Mouse (Mus musculus) hindbrain, embryonic 12.5 days (tissue): ENCODE data around the gene Gtdc1. TPM values are rescaled to one million over a fixed set of nuclear protein-coding genes. Genes with fewer than 3 reads are reported as not detected.

Experiments
- ATAC-seq: fragments of 200-750 bp; cut with Nextera tagmentation; 2 replicates; pipeline ENCODE4 v1.8.0; 2017; ENCODE audit warnings: moderate TSS enrichment; ENCODE audit not compliant: low FRiP score
- H3K27ac ChIP-seq: fragments of 300-500 bp; sonication (generic); 2 replicates; pipeline ENCODE4 v1.5.1; 2016; ENCODE audit warnings: mild to moderate bottlenecking
- H3K27me3 ChIP-seq: fragments of 300-500 bp; sonication (generic); 2 replicates; pipeline ENCODE4 v1.6.1; 2016; ENCODE audit warnings: mild to moderate bottlenecking
- H3K36me3 ChIP-seq: fragments of 300-500 bp; sonication (generic); 2 replicates; pipeline ENCODE4 v1.6.1; 2016; ENCODE audit warnings: mild to moderate bottlenecking
- H3K4me1 ChIP-seq: fragments of 300-500 bp; sonication (generic); 2 replicates; pipeline ENCODE4 v1.6.1; 2016
- H3K4me2 ChIP-seq: fragments of 300-500 bp; sonication (generic); replicated peaks from 2 replicates; pipeline ENCODE4 v1.6.1; 2016; ENCODE audit warnings: mild to moderate bottlenecking
- H3K4me3 ChIP-seq: fragments of 300-500 bp; sonication (generic); 2 replicates; pipeline ENCODE4 v1.5.1; 2016; ENCODE audit warnings: mild to moderate bottlenecking
- H3K9ac ChIP-seq: fragments of 300-500 bp; sonication (generic); 2 replicates; pipeline ENCODE4 v1.6.1; 2016; ENCODE audit warnings: mild to moderate bottlenecking, moderate library complexity
- H3K9me3 ChIP-seq: fragments of 300-500 bp; sonication (generic); replicated peaks from 2 replicates; pipeline ENCODE4 v1.6.1; 2016; ENCODE audit warnings: mild to moderate bottlenecking
- WGBS: fragments of 180-500 bp; shearing (Covaris S2); methylation state at CpG from one replicate; pipeline ENCODE4 v1.1.7; 2016; 5-methylcytosine and 5-hydroxymethylcytosine counted together
- polyA plus RNA-seq: library from polyadenylated mRNA; unstranded; fragments of >200 nt; fragmentation: Nextera tagmentation; extraction: Ambion mirVana; gene quantifications from 2 replicates; pipeline ENCODE4 v1.2.1, GENCODE M21; 2016

The Gtdc1 gene
- polyA plus RNA-seq: 16.1 and 19.2 TPM in 2 replicates

DNA sequence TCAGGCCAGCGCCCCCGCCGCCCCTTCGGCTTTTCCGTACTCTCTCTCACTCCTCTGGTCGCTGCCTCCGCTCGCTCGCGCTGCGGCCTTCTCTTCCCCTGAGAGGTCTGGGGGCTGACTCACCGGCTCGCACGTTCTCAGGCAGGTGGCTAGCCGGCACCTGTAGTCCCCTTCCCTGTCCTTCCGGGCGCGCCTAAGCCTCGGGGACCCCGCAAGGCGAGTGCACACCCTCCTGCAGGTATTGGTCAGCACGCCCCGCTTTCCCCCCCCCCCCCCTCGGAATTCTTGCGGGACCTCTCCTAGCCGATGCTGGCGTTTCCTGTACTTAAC lies at the start of gene Gtdc1:
Gtdc1 (minus strand) TSS at position 176 of the 330 bp plus-strand sequence.
- no peak for ATAC-seq
- no peaks in the 10 kb centered on the region for H3K9me3 ChIP-seq
- WGBS: under 1% methylated on average over 24 of the region's 27 CpGs

DNA sequence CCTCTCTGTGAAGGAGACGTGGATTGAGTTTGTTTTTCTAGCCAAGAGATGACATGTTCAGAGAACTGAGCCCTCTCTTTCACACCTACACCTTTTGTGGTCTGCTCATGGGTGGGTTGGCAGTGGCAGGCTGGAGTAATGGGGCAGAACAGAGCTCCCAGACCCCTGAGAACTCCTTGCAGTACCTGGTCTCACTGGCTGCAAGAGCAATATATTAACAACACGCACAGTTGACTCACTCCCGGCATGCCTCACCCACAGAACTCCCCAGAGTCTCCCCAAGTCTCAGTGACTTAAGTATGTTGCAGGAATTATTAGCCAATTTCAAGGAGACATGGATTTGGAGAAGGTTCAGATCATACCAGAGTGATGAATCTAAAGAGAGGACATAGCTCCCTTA lies 49.6 kb upstream of the Gtdc1 start:
- H3K9ac ChIP-seq: no peak overlapping the region
- no peak for ATAC-seq
- H3K9me3 ChIP-seq: 0 out of 2 replicates have a peak, but pooled peaks cover 2% of the 10 kb centered on the region
- no peaks in the 10 kb centered on the region for H3K27me3 ChIP-seq
- H3K4me1 ChIP-seq: peaks cover 11% of the 10 kb centered on the region
- H3K4me3 ChIP-seq: no peak overlapping the region
- WGBS: 60% methylated on average over 3 of the region's 3 CpGs
- no peak overlapping the region for H3K27ac ChIP-seq
- no peak overlapping the region for H3K4me2 ChIP-seq
- no peaks in the 10 kb centered on the region for H3K36me3 ChIP-seq

More for the DNA sequence above, at the start of gene Gtdc1:
- Histone ChIP-seq H3K27ac (peak within 1 kb of the TSS; percentile 93), H3K36me3 (no peaks in the 10 kb centered on the region), H3K27me3 (no peaks in the 10 kb centered on the region), H3K4me3 (peak within 1 kb of the TSS; percentile 72), H3K9ac (peak within 1 kb of the TSS; percentile 84), H3K4me1 (no peaks in the 10 kb centered on the region), H3K4me2 (peak within 1 kb of the TSS; percentile 71)

DNA sequence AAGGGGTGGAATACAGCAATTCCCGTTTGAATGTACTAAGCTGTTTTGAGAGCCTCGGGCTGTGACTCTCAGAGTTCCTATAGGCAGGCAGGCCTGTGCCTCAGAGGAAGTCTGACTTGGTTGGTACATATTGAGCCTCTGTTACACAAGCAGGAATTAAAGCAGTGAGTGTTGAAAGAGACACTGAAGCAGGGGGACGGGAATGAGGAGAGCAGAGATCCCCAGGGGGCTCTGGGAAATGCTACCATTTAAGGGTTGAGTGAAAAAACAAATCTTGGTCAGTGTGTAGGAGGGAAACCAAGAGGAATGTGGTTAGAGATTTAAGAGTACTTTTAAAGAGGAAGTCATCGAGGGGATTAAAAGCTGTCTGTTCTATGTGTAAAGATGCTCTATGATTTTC lies 49.0 kb upstream of the Gtdc1 start:
- no peak overlapping the region for H3K4me3 ChIP-seq
- H3K36me3 ChIP-seq: no peaks in the 10 kb centered on the region
- WGBS: 53% methylated on average over 4 of the region's 4 CpGs
- no peaks in the 10 kb centered on the region for H3K27me3 ChIP-seq
- H3K9ac ChIP-seq: no peak overlapping the region
- 0 out of 2 replicates have a peak, but pooled peaks cover 2% of the 10 kb centered on the region for H3K9me3 ChIP-seq
- no peak overlapping the region for H3K27ac ChIP-seq
- no peak for ATAC-seq
- peaks cover 11% of the 10 kb centered on the region for H3K4me1 ChIP-seq
- no peak overlapping the region for H3K4me2 ChIP-seq

GRCm38 (mm10) chr2:44973828-44974227 lies 46.4 kb upstream of the Gtdc1 start:
- Histone ChIP-seq H3K9me3 (0 out of 2 replicates have a peak, but pooled peaks cover 2% of the 10 kb centered on the region), H3K9ac (no peak overlapping the region), H3K4me1 (peaks cover 2% of the 10 kb centered on the region; the same call in 1 of the 2 replicates), H3K36me3 (no peaks in the 10 kb centered on the region), H3K4me2 (no peak overlapping the region), H3K27ac (no peak overlapping the region), H3K27me3 (no peaks in the 10 kb centered on the region), H3K4me3 (no peak overlapping the region)
- no peak for ATAC-seq
- WGBS: 92% methylated on average over 6 of the region's 6 CpGs

- no peaks in the 10 kb centered on the region for H3K27me3 ChIP-seq
- H3K4me3 ChIP-seq: no peak overlapping the region
- no peak for ATAC-seq
- 0 out of 2 replicates have a peak, but pooled peaks cover 2% of the 10 kb centered on the region for H3K9me3 ChIP-seq
- no peaks in the 10 kb centered on the region for H3K36me3 ChIP-seq
- 87% methylated on average over 6 of the region's 6 CpGs for WGBS
- H3K9ac ChIP-seq: no peak overlapping the region
- H3K27ac ChIP-seq: no peak overlapping the region
- H3K4me2 ChIP-seq: no peak overlapping the region
- no peaks in the 10 kb centered on the region for H3K4me1 ChIP-seq
These were observed 42.7 kb upstream of the Gtdc1 start for GRCm38 (mm10) chr2:44970087-44970646.

- 0 out of 2 replicates have a peak, but pooled peaks cover 2% of the 10 kb centered on the region for H3K9me3 ChIP-seq
- H3K36me3 ChIP-seq: no peaks in the 10 kb centered on the region
- H3K4me3 ChIP-seq: no peak overlapping the region
- no peak overlapping the region for H3K27ac ChIP-seq
- no peak overlapping the region for H3K9ac ChIP-seq
- H3K4me2 ChIP-seq: no peak overlapping the region
- H3K27me3 ChIP-seq: no peaks in the 10 kb centered on the region
- WGBS: 94% methylated on average over 1 of the region's 1 CpGs
- no peaks in the 10 kb centered on the region for H3K4me1 ChIP-seq
- no peak for ATAC-seq
These were observed 42.2 kb upstream of the Gtdc1 start for GRCm38 (mm10) chr2:44969640-44970039.

DNA sequence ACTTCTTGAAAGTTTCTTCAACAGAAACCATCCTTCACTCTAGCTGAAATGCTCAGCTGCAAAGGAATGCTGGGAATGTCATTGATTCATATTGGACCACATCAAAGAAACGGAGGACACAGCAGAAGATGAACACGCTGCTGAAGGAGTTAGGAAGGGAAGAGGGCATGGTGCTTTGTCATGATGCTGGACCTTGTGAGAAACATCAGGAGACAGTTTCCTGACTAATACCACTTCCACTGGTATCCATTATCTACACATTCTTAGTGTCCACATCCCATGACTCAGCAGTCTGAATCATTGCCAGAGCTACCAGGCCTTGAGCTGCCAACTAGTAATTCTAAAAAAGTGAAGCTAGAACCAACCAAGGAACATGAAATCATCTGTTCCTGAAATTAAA lies 41.8 kb upstream of the Gtdc1 start:
- 77% methylated on average over 2 of the region's 2 CpGs for WGBS
- Histone ChIP-seq H3K4me3 (no peak overlapping the region), H3K36me3 (no peaks in the 10 kb centered on the region), H3K27me3 (no peaks in the 10 kb centered on the region), H3K4me1 (no peaks in the 10 kb centered on the region), H3K9ac (no peak overlapping the region), H3K9me3 (0 out of 2 replicates have a peak, but pooled peaks cover 2% of the 10 kb centered on the region), H3K27ac (no peak overlapping the region), H3K4me2 (no peak overlapping the region)
- no peak for ATAC-seq

GRCm38 (mm10) chr2:44965834-44966555 lies 38.5 kb upstream of the Gtdc1 start:
- Histone ChIP-seq H3K4me2 (no peak overlapping the region), H3K9ac (no peak overlapping the region), H3K27ac (no peak overlapping the region), H3K27me3 (no peaks in the 10 kb centered on the region), H3K4me3 (no peak overlapping the region), H3K4me1 (no peaks in the 10 kb centered on the region), H3K9me3 (no peaks in the 10 kb centered on the region), H3K36me3 (no peaks in the 10 kb centered on the region)
- ATAC-seq: no peak
- WGBS: 86% methylated on average over 2 of the region's 2 CpGs

GRCm38 (mm10) chr2:44962620-44963019 lies 35.2 kb upstream of the Gtdc1 start:
- Histone ChIP-seq H3K4me3 (no peak overlapping the region), H3K4me1 (no peaks in the 10 kb centered on the region), H3K27ac (no peak overlapping the region), H3K9me3 (no peaks in the 10 kb centered on the region), H3K36me3 (no peaks in the 10 kb centered on the region), H3K9ac (no peak overlapping the region), H3K27me3 (no peaks in the 10 kb centered on the region), H3K4me2 (no peak overlapping the region)
- 94% methylated on average over 5 of the region's 5 CpGs for WGBS
- no peak for ATAC-seq

- Histone ChIP-seq H3K9ac (no peak overlapping the region), H3K4me2 (no peak overlapping the region), H3K4me1 (no peaks in the 10 kb centered on the region), H3K27ac (no peak overlapping the region), H3K27me3 (no peaks in the 10 kb centered on the region), H3K9me3 (no peaks in the 10 kb centered on the region), H3K4me3 (no peak overlapping the region), H3K36me3 (no peaks in the 10 kb centered on the region)
- no peak for ATAC-seq
- WGBS: 87% methylated on average over 4 of the region's 4 CpGs
These were observed 33.7 kb upstream of the Gtdc1 start for GRCm38 (mm10) chr2:44961192-44961591.

DNA sequence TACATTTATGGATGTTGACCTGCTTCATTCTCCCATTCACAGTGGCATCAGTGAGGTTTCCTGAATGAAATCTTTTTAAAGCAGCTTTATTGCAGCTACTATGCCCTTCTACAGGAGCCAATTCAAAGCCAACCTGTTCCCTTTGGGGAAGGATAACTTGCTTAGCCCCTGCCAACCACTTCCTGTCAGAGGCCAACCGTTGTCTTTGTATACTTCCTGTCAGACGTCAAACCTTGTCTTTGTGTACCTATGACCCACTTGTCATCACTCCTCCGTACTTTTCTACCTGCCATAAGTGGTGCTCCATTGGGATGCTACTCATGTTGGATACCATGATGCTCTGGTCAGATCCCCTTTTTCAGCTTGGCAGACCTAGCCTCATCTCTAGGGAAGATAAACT lies 33.1 kb upstream of the Gtdc1 start:
- H3K36me3 ChIP-seq: no peaks in the 10 kb centered on the region
- WGBS: 86% methylated on average over 3 of the region's 3 CpGs

GRCm38 (mm10) chr2:44957329-44957797 lies 29.9 kb upstream of the Gtdc1 start:
- no peaks in the 10 kb centered on the region for H3K27me3 ChIP-seq
- 0 out of 2 replicates have a peak, but pooled peaks cover 4% of the 10 kb centered on the region for H3K4me1 ChIP-seq
- 89% methylated on average over 1 of the region's 1 CpGs for whole genome bisulfite sequencing
- H3K4me2 ChIP-seq: no peak overlapping the region
- no peak overlapping the region for H3K27ac ChIP-seq
- H3K9me3 ChIP-seq: no peaks in the 10 kb centered on the region
- no peak overlapping the region for H3K4me3 ChIP-seq
- H3K36me3 ChIP-seq: no peaks in the 10 kb centered on the region
- ATAC-seq: no peak
- no peak overlapping the region for H3K9ac ChIP-seq

More for the DNA sequence above, 33.1 kb upstream of the Gtdc1 start:
- H3K27me3 ChIP-seq: no peaks in the 10 kb centered on the region
- H3K4me2 ChIP-seq: no peak overlapping the region
- no peak overlapping the region for H3K9ac ChIP-seq
- ATAC-seq: no peak
- H3K4me1 ChIP-seq: no peaks in the 10 kb centered on the region
- no peak overlapping the region for H3K4me3 ChIP-seq
- H3K27ac ChIP-seq: no peak overlapping the region
- H3K9me3 ChIP-seq: no peaks in the 10 kb centered on the region
